Comparison of ENCODE assay signal across 16 mouse cellular contexts in the genomic region with DNA sequence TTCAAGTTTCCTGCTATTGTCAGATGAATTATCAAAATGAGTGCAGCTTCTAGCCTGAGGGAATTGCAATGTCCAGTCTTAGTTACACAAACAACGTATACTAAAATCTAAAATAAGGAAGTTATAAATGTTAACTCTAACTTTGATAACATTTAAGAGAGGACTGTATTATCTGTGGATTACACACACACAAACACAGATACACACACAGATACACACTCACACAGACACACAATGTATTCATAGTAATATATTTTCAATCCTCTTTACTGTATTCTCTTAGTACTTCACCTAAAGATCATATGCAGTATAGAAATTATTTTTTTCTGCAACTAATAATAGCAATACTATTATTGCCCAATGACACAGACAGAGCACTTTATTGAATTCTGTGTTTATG.
"Had no signal": no experiment of that assay in that cellular context is flagged by ENCODE, and none has a peak within 500 bp of the region (broad histone marks: within the 10 kb centered on the region; RNA-seq: fewer than 3 reads in every experiment).

No protein-coding gene starts in this region.

- H3K4me2 ChIP-seq: neural tube, embryonic 12.5 days; neural tube, embryonic 13.5 days; neural tube, embryonic 15.5 days; stomach, embryonic 15.5 days had no signal

- DNase-seq: retina, postnatal 1 day; right cerebral cortex, adult 18-20 months; right cerebral cortex, postnatal 14 days; right cerebral cortex, postnatal 25 days; right cerebral cortex, postnatal 4 days; spleen, adult 18-20 months; thymus, adult 2 months; thymus, postnatal 14 days; thymus, postnatal 25 days; thymus, postnatal 36 days; thymus, postnatal 4 days had no signal

- H3K4me1 ChIP-seq: neural tube, embryonic 12.5 days; neural tube, embryonic 13.5 days; neural tube, embryonic 15.5 days; stomach, embryonic 15.5 days had no signal

- H3K27me3 ChIP-seq: neural tube, embryonic 12.5 days; neural tube, embryonic 13.5 days; neural tube, embryonic 15.5 days; stomach, embryonic 15.5 days had no signal

- H3K9ac ChIP-seq: neural tube, embryonic 12.5 days; neural tube, embryonic 13.5 days; neural tube, embryonic 15.5 days; stomach, embryonic 15.5 days had no signal

- H3K27ac ChIP-seq: neural tube, embryonic 12.5 days; neural tube, embryonic 13.5 days; neural tube, embryonic 15.5 days; stomach, embryonic 15.5 days; stomach, postnatal 0 days had no signal

- H3K4me3 ChIP-seq: neural tube, embryonic 12.5 days; neural tube, embryonic 13.5 days; neural tube, embryonic 15.5 days; stomach, embryonic 15.5 days had no signal

- H3K36me3 ChIP-seq: neural tube, embryonic 12.5 days; neural tube, embryonic 13.5 days; neural tube, embryonic 15.5 days; stomach, embryonic 15.5 days had no signal

- H3K9me3 ChIP-seq: neural tube, embryonic 12.5 days; neural tube, embryonic 13.5 days; neural tube, embryonic 15.5 days; stomach, embryonic 15.5 days had no signal
